Mouse (Mus musculus) mouse trophoblast stem cell (cell line): ENCODE data around the gene 1700067K01Rik.

Source experiments
- in situ Hi-C, 2 experiments: fragments of 300-500 bp; cut with MseI, MboI; formaldehyde crosslinking; loops; 2 replicates in 1 of 2; 3 replicates in 1 of 2; pipeline ENCODE4 v1.15.1; 2025

Gene 1700067K01Rik

DNA sequence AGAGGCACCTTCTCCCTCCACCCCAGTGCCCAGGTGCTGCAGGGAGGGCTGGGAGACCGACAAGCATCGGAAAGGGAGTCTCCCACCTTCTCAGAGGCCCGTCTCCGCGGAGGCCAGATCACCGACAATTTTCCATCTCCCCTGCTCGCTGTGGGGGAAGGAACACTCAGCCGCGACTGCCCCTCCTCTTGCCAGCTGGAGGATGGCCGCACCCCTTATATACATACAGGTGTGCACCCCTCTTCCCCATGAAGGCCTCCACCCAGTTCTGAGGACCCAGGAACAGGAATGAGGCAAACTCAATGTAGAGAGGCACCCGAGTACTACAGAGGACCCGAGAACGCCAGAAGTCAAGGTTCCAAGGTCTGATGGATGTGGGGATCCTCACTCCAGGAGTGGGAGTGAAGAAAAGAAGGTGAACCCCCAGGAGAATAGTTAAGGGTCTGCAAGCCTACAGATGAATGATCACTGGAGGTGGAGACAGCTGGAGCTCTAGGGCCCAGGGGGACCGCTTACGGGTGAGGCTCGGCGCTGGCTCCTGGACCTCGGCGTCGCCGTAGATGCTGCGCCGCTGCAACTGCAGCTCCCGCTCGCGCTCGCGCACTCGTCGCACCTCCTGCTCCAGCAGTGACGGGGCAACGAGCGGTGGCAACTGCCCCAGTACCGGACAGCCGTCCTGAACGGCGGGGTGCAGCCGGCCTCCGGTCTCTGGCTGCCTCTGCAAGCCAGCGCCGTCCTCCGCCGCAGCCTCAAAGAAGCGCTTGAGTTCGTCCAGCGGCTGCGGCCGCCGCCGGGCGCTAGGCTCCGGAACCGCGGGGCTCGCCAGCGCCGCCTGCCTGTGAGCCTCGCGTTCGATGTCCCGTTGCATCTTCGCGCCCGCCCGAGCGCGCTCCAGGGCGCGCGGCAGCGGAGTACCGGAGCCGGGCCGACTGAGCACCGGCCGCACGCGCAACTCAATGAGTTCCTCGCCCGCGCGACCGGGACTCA, 9.6 kb downstream of the 1700067K01Rik start:
- in situ Hi-C loops = no loop called here

DNA sequence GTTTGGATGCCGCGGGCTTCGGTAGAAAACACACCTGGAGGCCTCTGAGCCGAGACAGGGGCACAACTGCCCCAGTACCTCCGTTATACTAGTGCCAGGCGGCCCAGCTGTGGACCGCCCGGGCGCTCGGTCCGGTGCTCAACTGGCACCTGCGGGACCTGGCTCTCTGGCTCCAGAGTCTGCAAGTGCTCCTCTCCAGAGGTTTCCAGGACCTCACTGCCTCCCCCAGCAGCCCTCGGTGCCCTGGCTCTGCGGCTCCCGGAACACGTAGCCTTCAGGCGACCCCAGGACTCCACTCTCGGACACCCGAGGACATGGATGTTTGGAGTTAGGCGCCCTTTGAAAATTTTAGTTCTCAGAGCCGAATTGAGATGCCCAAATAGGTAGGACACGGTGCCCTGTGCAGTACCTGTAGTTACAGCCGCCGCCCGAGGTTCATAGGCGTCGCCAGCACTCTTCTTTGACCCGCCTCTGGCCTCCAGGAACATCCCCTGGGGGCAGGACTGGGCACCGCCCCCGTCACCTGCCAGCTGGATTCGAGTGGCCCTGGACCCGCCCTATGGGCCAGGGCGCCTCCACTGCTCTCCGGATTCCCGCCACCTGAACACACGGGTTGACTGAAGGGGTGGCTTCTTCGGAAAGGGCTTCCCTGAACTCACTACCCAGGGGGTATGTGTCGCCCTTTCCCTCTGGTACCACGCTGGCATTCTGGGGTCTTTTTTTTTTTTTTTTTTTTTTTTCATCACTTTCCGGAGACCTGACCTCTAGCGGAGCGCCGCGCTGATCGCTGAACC, 10.6 kb downstream of the 1700067K01Rik start, which contains the start of gene 2210011C24Rik:
2210011C24Rik (minus strand) TSS at position 467 of the 794 bp plus-strand sequence.
- in situ Hi-C loops = no loop called here

DNA sequence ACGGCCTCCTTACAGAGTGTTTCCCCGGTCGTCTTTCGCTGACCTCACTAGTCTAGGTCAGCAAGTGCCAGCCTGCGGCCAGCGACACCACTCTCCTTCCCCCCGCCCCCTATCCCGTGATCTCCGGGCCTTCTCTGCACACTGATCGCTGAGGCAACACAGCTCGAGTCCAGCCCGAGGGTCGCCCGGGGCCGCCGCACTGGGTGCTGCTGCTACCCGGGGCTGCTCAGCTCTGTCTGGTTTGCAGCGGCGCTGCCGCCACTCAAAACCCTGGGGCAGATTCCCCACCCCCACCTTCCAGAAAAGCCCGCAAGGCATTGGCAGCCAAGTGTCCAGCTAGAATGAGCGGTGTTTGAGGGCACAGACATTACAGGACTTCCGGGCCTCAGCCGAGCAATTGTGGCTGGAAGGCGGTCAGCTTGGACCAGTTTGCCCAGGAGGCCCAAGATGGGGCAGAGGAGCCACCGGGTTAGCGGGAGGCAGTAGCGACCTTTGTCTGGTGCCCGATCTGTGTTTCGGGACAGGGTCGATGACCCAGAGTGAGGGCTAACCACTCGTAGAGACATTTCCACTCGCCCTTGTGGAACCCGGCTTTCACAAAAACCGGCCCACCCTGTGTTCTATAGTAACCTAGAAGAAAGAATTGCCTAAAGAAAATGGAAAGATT, 11.3 kb downstream of the 1700067K01Rik start:
- in situ Hi-C loops = no loop called here

DNA sequence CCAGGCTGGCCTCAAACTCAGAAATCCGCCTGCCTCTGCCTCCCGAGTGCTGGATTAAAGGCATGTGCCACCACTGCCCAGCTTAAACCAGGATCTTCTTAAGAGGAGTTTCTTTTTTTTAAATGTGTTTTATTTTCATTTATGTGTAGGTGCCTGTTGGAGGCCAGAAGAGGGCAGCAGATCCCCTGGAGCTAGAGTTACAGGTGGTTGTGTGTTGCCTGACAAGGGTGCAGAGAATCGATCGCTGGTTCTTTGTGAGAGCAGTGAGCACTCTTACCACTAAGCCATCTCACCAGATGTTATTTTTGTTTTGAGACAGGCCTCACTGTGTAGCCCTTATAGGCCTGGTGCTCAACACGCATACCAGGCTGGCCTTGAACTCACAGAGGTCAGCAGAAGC, 14.5 kb downstream of the 1700067K01Rik start:
- in situ Hi-C loops = no loop called here

DNA sequence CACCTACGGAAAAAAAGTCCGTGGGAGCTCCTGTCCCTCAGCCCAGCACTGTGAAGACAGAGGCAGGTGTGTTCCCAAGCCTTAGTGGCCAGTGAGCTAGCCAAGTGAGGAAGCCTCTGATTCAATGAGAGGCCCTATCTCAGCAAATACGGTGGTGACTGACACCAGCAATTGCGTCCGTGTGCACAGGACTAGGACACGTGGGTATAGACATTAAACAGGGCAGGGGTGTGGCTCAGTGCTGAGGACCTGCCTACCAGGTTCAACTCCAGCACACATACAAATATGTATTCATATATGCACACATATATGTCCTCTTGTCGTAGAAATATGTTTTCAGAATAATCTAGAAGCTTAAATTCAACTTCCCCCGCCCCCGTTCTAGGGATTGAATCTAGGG, 18.4 kb downstream of the 1700067K01Rik start:
- in situ Hi-C loops = no loop called here

DNA sequence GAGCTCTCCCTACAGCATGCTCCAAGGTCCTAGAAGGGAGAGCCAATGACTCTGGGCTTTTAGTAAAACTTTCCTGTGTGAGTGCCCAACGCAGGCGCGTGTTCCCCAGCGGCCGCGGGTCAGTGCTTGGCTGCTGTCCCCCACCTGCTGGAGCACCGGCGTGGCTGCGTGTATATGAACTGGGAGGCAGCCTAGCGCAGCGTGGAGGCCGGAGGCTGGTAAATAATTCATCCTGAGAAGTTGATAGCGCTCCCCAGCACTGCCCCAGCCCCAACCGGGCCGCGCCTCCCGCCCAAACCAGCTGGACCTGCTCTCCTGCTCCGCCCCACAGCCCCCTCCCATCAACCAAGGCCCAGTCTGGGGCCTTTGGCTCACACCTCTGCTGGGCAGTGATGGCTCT, 19.8 kb downstream of the 1700067K01Rik start, which contains the start of gene Palm3:
Palm3 (plus strand) TSS at position 376 of the 400 bp plus-strand sequence.
- in situ Hi-C loops = no loop called here

DNA sequence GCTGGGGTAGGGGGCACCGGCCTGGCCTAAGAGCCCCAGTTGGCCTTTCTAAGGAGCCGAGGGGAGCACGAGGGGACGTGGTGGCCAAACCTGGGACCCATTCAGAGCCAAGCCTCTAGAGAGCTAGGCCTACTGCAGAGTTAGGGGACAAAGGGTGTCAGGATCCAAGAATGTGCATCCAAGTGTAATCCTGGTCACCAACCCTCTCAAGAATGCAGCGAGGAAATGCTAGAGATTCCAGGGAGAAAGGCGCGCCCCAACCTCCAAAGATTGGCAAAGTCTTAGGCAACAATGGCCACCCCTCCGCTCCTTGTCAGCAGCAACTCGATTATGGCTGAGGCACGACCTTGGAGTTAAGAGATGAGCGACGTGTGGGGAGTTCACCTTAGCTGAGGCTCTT, 20.3 kb downstream of the 1700067K01Rik start:
- in situ Hi-C loops = no loop called here

DNA sequence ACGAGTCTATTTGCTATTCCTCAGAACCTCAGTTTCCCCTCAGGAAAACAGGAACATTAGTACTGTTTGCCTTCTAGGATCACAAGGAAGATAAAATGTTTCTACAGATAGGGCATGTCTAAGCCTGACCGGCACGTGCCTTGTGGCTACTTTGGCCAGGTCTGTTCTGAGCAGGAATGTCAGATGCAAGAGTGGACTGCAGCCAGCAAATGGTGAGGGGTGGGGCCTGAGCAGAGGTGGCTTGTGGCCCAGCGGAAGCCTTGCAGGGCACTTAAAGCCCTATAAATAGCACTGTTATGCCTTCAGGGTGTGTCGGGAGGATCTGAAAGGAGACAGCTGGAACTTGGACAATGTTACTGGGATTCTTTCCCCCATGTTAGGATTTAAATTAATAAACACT, 21.8 kb downstream of the 1700067K01Rik start:
- in situ Hi-C loops = no loop called here

DNA sequence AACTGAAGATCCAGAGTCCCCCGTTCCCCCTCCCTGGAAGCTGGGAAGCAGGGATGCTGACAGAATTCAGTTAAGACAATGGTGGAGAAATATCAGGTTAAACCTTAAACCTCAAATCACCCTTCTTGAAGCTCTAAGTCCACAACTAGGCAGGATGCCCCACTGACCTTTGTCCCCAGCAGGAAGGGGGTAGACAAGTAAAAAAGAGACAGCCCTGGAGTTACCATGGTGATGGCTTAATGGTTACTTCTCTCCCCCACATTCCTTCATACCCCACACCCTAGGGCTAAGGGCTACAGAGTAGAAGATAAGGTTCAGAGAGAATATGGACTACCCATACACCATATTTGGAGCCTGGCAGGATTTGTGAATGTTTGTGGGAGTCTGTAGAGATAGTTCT, 22.3 kb downstream of the 1700067K01Rik start:
- in situ Hi-C loops = no loop called here

DNA sequence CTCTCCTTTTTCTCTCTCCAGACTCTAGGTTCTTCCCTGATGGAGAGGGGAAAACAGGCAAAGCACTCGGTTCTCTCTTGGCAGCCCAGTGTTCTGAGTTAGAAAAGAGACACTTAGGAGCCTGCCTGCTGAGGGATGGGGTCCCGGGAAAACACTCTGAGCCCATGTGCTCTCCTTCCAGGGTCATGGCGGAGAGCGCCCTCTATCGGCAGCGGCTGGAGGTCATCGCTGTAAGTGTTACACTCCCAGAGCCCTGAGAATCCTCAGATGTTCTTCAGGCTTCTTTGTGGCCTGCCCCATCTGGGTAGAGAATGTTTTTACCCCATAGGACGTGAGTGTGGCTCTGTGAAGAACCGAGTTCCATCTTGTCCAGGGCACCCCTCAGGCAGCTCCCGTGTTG, 22.9 kb downstream of the 1700067K01Rik start:
- in situ Hi-C loops = no loop called here

DNA sequence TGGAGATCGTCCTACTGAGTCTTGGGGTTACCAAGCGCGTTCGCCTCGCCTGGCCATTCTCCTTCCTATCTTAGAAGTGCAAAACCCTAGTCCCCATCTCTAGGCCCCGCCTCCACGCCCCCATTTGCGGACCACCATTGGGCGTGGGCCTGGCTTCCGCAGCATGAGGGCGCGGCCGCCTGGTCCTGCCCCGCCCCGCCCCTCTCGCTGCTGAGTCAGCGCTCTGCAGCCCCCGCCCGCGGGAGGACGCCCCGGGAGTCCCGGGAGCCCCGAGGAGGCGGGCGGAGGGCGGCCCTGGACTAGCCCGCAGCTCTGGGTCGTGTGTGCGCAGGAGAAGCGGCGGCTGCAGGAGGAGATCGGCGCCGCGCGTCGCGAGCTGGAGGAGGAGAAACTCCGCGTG, 24.6 kb downstream of the 1700067K01Rik start:
- in situ Hi-C loops = no loop called here

DNA sequence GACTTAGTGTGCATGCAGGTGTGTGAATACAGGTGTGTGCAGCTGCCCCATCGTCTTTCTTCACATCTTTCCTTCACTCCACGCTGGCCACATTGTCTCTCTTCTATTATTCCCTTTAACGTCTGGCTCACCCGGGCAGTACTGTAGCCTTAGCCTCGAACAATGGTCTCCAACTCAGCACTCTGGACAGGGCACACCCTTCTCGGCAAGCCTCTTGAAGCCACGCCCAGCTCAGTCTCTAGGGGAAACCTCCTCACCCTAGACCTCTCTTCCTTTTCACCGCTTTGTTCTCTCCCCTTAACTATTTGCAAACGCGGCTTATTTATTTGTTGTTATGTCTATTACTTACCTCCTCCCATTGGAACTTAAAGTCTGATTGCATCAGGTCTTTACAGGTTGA, 26.1 kb downstream of the 1700067K01Rik start:
- in situ Hi-C loops = no loop called here

DNA sequence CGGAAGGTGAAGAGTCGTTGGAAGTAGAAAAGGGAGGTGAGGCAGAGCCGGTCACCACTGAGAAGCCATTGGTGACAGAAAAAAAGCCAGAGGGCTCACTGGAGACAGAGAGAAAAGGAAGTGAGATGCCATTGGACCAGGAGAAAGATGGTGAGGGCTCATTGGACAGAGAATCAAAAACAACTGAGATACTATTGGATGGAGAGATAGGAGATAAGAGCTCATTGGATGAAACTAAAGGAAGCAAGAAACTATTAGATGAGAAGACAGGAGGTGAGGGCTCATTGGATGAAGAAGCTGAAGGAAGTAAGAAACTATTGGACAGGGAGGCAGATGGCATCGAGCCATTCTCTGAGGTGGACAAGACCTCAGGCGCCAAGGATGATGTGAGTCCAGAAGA, 28.0 kb downstream of the 1700067K01Rik start:
- in situ Hi-C loops = no loop called here

DNA sequence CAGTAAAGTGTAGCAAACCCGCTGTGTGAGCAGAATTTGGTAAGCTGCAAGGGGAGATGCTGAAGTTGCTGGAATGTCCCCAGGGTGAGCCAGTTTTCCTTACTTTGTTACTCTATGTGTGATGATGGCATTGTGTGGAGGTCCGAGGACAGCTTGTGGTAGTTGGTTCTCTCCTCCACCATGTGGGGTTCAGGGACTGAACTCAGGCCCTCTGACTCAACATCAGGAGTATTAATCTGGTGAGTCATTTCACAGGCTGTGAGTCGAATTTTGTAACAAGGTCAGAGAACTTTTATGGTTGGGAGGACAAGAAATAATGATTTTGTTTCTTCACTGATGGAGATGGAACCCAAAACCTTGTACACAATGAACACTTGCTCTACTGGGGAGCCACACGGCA, 31.5 kb downstream of the 1700067K01Rik start:
- in situ Hi-C loops = loop anchor here in 1 of 2 experiments (10.0 kb wide), 1 partner anchor 142 kb away; no protein-coding TSS in a partner anchor

DNA sequence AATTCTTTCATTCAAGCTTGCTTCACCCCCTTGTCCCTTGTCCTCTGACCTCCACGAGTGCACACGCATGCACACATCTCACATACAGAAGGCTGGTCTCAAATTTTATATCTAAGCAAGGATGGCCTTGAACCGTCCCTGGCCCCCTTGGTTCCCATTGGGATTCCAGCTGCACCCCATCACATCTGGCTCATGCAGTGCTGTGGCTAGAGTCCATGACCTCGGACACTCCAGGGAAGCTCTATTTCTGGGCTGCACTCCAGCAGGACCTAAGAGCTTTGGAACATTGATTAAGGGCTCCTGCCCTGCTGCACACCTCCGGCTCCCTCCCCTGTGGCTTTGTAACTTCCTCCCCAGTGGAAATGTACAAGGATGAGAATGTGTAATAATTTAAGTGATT, 36.7 kb downstream of the 1700067K01Rik start:
- in situ Hi-C loops = loop anchor here in 1 of 2 experiments (10.0 kb wide), 1 partner anchor 137 kb away; no protein-coding TSS in a partner anchor

DNA sequence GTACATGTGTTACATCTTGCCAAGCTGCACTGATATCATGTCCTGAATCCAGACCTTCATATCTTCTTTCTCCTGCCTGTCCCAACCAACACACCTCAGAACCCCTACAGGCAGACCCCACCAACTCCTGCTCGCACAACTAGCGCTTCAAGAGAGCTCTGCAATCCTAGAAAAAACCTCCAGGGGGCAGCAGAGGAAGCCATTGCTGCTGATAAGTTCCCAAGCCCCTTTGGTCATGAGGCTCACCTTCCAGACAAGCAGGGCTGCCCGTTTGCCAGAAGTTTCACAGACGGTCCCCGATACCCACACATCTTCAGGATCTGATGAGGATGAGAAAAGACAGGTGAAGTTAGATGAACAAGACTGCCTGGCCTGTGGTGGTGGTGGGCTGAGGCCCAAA, 37.7 kb downstream of the 1700067K01Rik start:
- in situ Hi-C loops = loop anchor here in 1 of 2 experiments (10.0 kb wide), 1 partner anchor 136 kb away; no protein-coding TSS in a partner anchor

DNA sequence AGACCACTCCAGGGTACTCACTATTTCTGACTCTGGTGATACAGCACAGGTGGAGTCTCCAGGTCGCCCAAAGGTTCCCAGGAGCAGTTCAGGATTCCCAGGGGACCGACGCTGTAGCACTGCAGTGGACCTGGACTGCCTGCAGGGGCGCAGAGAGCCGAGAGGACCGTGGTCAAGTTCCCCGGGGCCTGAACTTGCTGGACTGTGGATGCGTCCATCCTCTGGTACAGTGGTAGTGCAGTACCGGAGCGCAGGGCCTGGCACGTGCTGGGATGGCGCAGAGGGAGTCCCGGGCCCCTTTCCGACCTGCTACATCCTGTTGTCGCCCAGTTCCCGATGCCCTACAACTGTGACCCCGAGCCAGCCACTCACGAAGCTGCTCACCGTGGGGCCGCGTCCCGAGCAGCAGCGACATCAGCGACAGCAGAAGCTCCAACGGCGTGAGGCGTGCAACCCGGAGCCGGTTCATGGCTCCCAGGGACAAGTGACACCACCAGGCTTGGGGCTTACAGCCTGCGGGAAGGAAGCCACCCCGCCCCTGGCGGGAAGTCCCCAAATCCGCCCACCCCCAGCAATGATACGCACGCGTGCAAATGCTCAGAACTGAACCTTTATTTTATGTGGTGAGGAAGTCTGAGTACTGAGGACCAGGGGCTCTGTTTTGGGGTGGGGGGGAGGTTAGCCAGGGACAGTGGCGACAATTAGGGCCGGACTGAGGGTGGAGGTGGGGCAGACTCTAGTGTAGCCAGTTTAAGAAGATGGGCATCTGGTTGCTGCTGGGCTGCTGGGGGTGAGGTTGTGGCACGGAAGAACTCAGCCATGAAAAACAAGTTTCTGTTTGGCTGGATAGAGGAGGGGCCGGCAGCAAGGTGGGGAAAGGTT, 41.0 kb downstream of the 1700067K01Rik start, which contains the start of gene Il27ra:
Il27ra (minus strand) TSS at position 524 of the 882 bp plus-strand sequence.
- in situ Hi-C loops = no loop called here

DNA sequence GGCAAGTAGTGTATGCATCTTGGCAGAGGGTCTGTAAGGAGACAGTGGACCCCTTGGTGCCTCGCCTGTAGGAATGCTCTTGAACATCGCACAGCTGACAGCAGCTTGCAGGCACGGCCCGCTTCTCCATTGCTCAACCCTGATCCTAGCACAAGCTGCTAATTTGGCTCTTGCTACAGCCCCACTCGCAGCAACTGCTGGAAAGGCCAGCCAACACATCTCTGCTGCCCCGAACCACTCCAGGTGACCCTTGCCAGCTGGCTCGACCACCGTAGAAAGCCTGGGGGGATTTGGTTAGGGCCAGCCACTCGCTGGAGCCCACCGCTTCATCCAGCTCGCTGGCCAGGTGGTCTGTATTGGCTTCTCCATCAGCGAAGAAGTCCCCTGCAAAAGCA, 41.6 kb downstream of the 1700067K01Rik start:
- in situ Hi-C loops = no loop called here

DNA sequence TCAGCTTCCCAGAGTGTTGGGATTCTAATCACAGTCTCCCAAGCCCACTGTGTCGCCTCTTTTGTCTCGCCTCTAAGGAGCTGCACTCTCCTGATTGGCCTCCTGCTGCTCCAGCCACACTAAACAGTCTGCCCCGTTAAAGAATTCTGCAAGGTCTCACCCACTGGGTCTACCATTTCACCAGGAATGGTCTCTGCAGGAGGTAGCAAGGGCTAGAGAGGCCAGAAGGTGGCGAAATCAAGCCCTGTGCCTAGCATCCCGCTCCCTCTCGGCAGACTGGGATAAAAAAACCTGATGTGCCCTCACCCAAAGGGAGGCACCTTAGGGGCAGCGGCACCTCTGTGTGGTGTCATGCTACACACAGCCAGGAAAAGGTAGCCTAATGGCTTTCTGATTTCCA, 42.8 kb downstream of the 1700067K01Rik start:
- in situ Hi-C loops = no loop called here

DNA sequence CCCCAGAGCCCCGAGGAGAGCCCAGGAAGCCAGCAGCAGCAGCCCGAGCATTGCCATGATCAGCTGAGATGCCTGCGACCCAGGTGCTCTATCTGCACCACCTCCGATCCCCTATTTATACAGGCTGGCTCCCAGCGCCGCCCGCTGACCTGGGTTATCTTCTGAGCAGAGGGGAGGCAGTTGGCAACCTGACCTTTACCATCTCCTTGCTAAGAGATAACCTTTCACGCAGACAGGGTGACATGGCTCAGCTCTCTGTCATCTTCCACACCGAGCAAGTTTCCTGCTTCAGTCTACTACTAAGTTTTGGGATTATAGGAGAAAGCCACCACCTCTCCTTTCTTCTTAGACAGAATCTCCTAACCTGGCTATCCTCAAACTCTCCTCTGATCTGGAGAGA, 43.6 kb downstream of the 1700067K01Rik start, which contains the start of gene Rln3:
Rln3 (minus strand) TSS at position 101 of the 400 bp plus-strand sequence.
- in situ Hi-C loops = no loop called here
